Mouse (Mus musculus): ENCODE measurements around the gene Gm17949. TPM values are rescaled to one million over a fixed set of nuclear protein-coding genes. Genes with fewer than 3 reads are reported as not detected.

Gm17949 gene
- polyA plus RNA-seq, 1 experiment from 2014 or later = 0.68 TPM

DNA sequence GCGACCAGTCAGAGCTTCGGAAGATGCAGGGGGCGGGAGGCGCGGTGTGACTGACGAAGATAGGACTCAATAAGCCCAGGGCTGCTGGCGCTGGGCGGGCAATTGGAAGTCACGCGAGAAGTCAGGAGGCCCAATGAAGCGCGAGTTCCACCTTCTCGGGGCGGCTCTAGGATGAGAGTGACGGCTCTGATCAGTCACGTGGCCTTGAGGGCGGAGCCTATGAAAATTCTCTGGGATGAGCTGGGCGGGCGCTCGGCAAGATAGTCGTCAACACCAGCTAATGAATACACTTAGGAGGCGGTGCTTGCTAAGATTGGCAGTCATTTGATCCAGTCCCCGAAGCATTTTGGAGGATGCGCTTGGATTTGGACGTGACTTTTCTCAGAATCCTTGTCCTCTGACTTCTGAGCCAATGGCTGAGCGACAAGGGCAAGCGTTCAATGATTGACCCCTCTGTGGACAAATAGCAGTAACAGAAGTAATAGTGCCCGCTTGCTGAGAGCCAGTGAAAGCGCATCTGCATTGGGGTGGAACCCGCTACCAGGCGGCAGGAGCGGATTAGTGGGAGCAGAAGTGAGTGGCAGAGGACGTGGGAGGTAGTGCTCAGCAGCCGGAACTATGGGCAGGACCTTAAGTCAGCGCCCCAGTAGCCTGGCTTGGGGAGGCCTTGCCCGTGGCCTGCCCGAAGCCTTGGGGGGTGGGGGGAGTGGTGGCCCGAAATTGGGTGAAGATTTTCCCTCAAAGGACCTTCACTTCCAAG lies 20.6 kb downstream of the Gm17949 start:
- DNase-seq (ENCODE audit: low spot score) (peak; percentile 100), ATAC-seq (peak; percentile 95)
- H3K36me3 ChIP-seq (ENCODE audit: insufficient read depth, low read length) = 0 out of 2 replicates have a peak, but pooled peaks cover 5% of the 10 kb centered on the region
- peak overlapping the region; percentile 81 for H3K27ac ChIP-seq (ENCODE audit: low read length)
- H3K9me3 ChIP-seq (ENCODE audit: low read length) = no peaks in the 10 kb centered on the region
- H3K4me2 ChIP-seq (replicated peaks; ENCODE audit: low read depth, low read length) = peak overlapping the region; percentile 85
- peaks cover 13% of the 10 kb centered on the region; the same call in 1 of the 2 replicates for H3K4me1 ChIP-seq (ENCODE audit: insufficient read depth, low read depth, low read length)
- WGBS = 0% methylated on average over 38 of the region's 38 CpGs
- H3K4me3 ChIP-seq (ENCODE audit: low read depth, low read length) = peak overlapping the region; percentile 4; the same call in 1 of the 2 replicates
- peak overlapping the region; percentile 36; the same call in 1 of the 2 replicates for H3K9ac ChIP-seq (replicated peaks; ENCODE audit: low read depth)
- H3K27me3 ChIP-seq (replicated peaks; ENCODE audit: insufficient read depth, low read length) = no peaks in the 10 kb centered on the region
- peak; percentile 41; the same call in 1 of the 2 replicates for TF ChIP-seq CTCF (IDR thresholded peaks at IDR 0.05)
- TF ChIP-seq EP300 (IDR thresholded peaks at IDR 0.05) = peak; percentile 53; the same call in 1 of the 2 replicates

GRCm38 (mm10) chr17:57032854-57033253 lies 21.6 kb downstream of the Gm17949 start:
- DNase-seq (ENCODE audit: low spot score) (no peak), ATAC-seq (no peak)
- peaks cover 13% of the 10 kb centered on the region; the same call in 1 of the 2 replicates for H3K4me1 ChIP-seq (ENCODE audit: insufficient read depth, low read depth, low read length)
- H3K9me3 ChIP-seq (ENCODE audit: low read length) = no peaks in the 10 kb centered on the region
- no peak overlapping the region for H3K9ac ChIP-seq (replicated peaks; ENCODE audit: low read depth)
- H3K27ac ChIP-seq (ENCODE audit: low read length) = no peak overlapping the region
- H3K4me3 ChIP-seq (ENCODE audit: low read depth, low read length) = no peak overlapping the region
- no peak overlapping the region for H3K4me2 ChIP-seq (replicated peaks; ENCODE audit: low read depth, low read length)
- H3K36me3 ChIP-seq (ENCODE audit: insufficient read depth, low read length) = 0 out of 2 replicates have a peak, but pooled peaks cover 1% of the 10 kb centered on the region
- no peaks in the 10 kb centered on the region for H3K27me3 ChIP-seq (replicated peaks; ENCODE audit: insufficient read depth, low read length)
- 76% methylated on average over 4 of the region's 4 CpGs for WGBS
- no peak for TF ChIP-seq EP300 (IDR thresholded peaks at IDR 0.05)
- no peak for TF ChIP-seq CTCF (IDR thresholded peaks at IDR 0.05)

DNA sequence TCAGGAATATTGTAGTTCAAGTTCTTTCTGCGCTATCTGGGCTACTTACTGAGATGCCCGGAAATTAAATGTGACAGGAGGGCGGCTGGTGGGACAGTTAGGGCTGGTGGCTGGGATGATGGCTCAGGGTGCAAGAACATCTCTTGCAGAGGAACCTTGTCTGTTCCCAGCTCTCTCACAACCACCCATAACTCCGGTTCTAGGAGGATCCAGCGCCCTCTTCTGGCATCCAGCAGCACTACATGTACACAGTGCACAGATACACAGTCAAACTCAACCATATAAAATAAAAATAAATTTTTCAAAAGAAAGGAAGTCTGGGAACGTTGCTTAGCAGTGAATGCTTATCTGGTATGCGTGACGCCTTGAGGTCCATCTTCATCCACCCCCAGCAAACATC lies 27.7 kb downstream of the Gm17949 start:
- Histone ChIP-seq H3K27me3 (replicated peaks; ENCODE audit: insufficient read depth, low read length) (no peaks in the 10 kb centered on the region), H3K9me3 (ENCODE audit: low read length) (no peaks in the 10 kb centered on the region), H3K9ac (replicated peaks; ENCODE audit: low read depth) (no peak overlapping the region), H3K36me3 (ENCODE audit: insufficient read depth, low read length) (no peaks in the 10 kb centered on the region), H3K27ac (ENCODE audit: low read length) (no peak overlapping the region), H3K4me1 (ENCODE audit: insufficient read depth, low read depth, low read length) (no peaks in the 10 kb centered on the region), H3K4me2 (replicated peaks; ENCODE audit: low read depth, low read length) (no peak overlapping the region), H3K4me3 (ENCODE audit: low read depth, low read length) (no peak overlapping the region)
- TF ChIP-seq EP300 (IDR thresholded peaks at IDR 0.05) (no peak), CTCF (IDR thresholded peaks at IDR 0.05) (peak; percentile 45; the same call in 1 of the 2 replicates)
- WGBS = 39% methylated on average over 8 of the region's 8 CpGs
- ATAC-seq (no peak), DNase-seq (ENCODE audit: low spot score) (no peak)

- H3K9ac ChIP-seq (replicated peaks; ENCODE audit: low read depth) = no peak within 1 kb of the TSS
- H3K4me1 ChIP-seq (ENCODE audit: insufficient read depth, low read depth, low read length) = no peaks in the 10 kb centered on the region
- H3K4me2 ChIP-seq (replicated peaks; ENCODE audit: low read depth, low read length) = no peak within 1 kb of the TSS
- no peak within 1 kb of the TSS for H3K4me3 ChIP-seq (ENCODE audit: low read depth, low read length)
- no peak for ATAC-seq
- H3K27me3 ChIP-seq (replicated peaks; ENCODE audit: insufficient read depth, low read length) = no peaks in the 10 kb centered on the region
- TF ChIP-seq CTCF (IDR thresholded peaks at IDR 0.05) (no peak), EP300 (IDR thresholded peaks at IDR 0.05) (no peak)
- H3K27ac ChIP-seq (ENCODE audit: low read length) = no peak within 1 kb of the TSS
- no peaks in the 10 kb centered on the region for H3K36me3 ChIP-seq (ENCODE audit: insufficient read depth, low read length)
- no peaks in the 10 kb centered on the region for H3K9me3 ChIP-seq (ENCODE audit: low read length)
- DNase-seq (ENCODE audit: low spot score) = no peak
- WGBS = 72% methylated on average over 8 of the region's 8 CpGs
Observed at GRCm38 (mm10) chr17:57041554-57041953, 30.3 kb downstream of the Gm17949 start, which contains the start of gene Slc25a41. Gene Slc25a41, minus strand, starts transcription at chr17:57041654.

DNA sequence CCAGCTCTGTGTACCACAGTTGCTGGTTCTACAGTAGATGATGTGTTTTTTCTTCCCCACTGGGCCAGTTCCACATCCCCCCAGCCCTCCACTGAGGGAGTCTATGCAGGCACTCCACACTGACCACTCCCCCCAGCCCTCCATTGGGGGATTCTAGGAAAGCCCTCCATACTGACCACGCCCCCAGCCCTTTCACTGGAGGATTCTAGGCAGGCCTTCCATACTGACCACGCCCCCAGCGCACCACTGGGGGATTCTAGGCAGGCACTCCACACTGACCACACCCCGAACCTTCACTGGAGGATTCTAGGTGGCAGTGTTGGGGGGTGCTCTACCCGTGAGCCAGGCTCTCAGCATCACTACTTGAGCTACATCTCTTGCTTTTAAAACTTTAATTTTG lies 36.1 kb downstream of the Gm17949 start:
- ATAC-seq (no peak), DNase-seq (ENCODE audit: low spot score) (no peak)
- WGBS = 33% methylated on average over 5 of the region's 5 CpGs

DNA sequence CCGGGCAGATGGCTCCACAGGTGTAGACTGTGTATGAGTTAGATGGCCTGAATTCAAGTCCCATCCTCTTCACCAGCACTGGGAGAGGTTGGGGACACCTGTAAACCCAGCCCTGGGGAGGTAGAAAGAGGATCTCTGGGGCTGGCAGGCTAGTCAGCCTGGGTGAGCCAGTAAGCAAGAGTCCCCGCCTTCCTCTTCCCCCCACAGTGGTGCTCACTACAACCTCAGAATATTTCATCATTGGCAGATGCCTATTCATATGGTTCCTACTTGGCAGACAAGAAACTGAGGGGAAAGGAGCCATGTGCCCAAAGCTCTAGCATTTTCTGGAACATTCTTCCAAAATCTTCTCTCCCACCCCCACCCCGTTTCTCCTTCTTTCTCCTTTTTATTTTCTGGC lies 37.5 kb downstream of the Gm17949 start:
- DNase-seq (ENCODE audit: low spot score) = no peak
- H3K4me1 ChIP-seq (ENCODE audit: insufficient read depth, low read depth, low read length) = no peaks in the 10 kb centered on the region
- no peak overlapping the region for H3K27ac ChIP-seq (ENCODE audit: low read length)
- H3K9ac ChIP-seq (replicated peaks; ENCODE audit: low read depth) = no peak overlapping the region
- no peak overlapping the region for H3K4me3 ChIP-seq (ENCODE audit: low read depth, low read length)
- TF ChIP-seq EP300 (IDR thresholded peaks at IDR 0.05) = no peak
- TF ChIP-seq CTCF (IDR thresholded peaks at IDR 0.05) = no peak
- H3K27me3 ChIP-seq (replicated peaks; ENCODE audit: insufficient read depth, low read length) = no peaks in the 10 kb centered on the region
- 91% methylated on average over 3 of the region's 3 CpGs for WGBS
- no peaks in the 10 kb centered on the region for H3K36me3 ChIP-seq (ENCODE audit: insufficient read depth, low read length)
- H3K9me3 ChIP-seq (ENCODE audit: low read length) = no peaks in the 10 kb centered on the region
- no peak overlapping the region for H3K4me2 ChIP-seq (replicated peaks; ENCODE audit: low read depth, low read length)
- no peak for ATAC-seq

More for the DNA sequence above, 36.1 kb downstream of the Gm17949 start:
- H3K27ac ChIP-seq (ENCODE audit: low read length) = no peak overlapping the region
- H3K4me2 ChIP-seq (replicated peaks; ENCODE audit: low read depth, low read length) = no peak overlapping the region
- H3K36me3 ChIP-seq (ENCODE audit: insufficient read depth, low read length) = no peaks in the 10 kb centered on the region
- no peak overlapping the region for H3K4me3 ChIP-seq (ENCODE audit: low read depth, low read length)
- TF ChIP-seq EP300 (IDR thresholded peaks at IDR 0.05) (no peak), CTCF (IDR thresholded peaks at IDR 0.05) (no peak)
- H3K27me3 ChIP-seq (replicated peaks; ENCODE audit: insufficient read depth, low read length) = no peaks in the 10 kb centered on the region
- no peak overlapping the region for H3K9ac ChIP-seq (replicated peaks; ENCODE audit: low read depth)
- no peaks in the 10 kb centered on the region for H3K9me3 ChIP-seq (ENCODE audit: low read length)
- H3K4me1 ChIP-seq (ENCODE audit: insufficient read depth, low read depth, low read length) = no peaks in the 10 kb centered on the region

All from lung, postnatal 0 days (tissue).